Mouse (Mus musculus) left cerebral cortex, adult 6 months (tissue): ENCODE data around the gene Htra3. TPM values are rescaled to one million over a fixed set of nuclear protein-coding genes. Genes with fewer than 3 reads are reported as not detected.

ENCODE experiments used
- long read RNA-seq, 2 experiments: library from polyadenylated mRNA; unstranded; transcript quantifications; one replicate each; pipeline ENCODE4 v2.0.0; 2019 to 2020
- polyA plus RNA-seq: library from polyadenylated mRNA; unstranded; fragments of <200 nt; fragmentation: Nextera tagmentation; gene quantifications from 2 replicates; pipeline ENCODE4 v1.2.3, GENCODE M21; 2021

Htra3 gene
- polyA plus RNA-seq = 2.8 and 7.9 TPM in 2 replicates
- long read RNA-seq, experiment 1, partial matches to known transcripts = 7 of 9 reads
- long read RNA-seq, experiment 1, other reads (novel, unspliced or antisense) = 0 of 9 reads
- long read RNA-seq, experiment 2 = 0 reads

GRCm38 (mm10) chr5:35679256-35680155 lies at the start of gene Htra3:
Gene Htra3, minus strand, starts transcription at chr5:35679782.

Other genes with a start within 250 kb of the Htra3 start
- gene Cpz, start 154.1 kb downstream of the Htra3 start, polyA plus RNA-seq = 0.24 and 0.31 TPM in 2 replicates
- gene Trmt44, start 104.7 kb downstream of the Htra3 start, polyA plus RNA-seq = 1.3 TPM in 2 replicates
- gene Acox3, start 96.7 kb downstream of the Htra3 start, polyA plus RNA-seq = 7.1 and 8.5 TPM in 2 replicates
- 0.50 and 0.91 TPM in 2 replicates for gene Sh3tc1, start 60.2 kb upstream of the Htra3 start, polyA plus RNA-seq
- gene Ablim2, start 78.1 kb upstream of the Htra3 start, polyA plus RNA-seq = 85.5 and 98.2 TPM in 2 replicates
- 10.1 and 12.0 TPM in 2 replicates for gene Afap1, start 213.5 kb upstream of the Htra3 start, polyA plus RNA-seq